Mouse (Mus musculus) E14TG2a.4 (cell line): ENCODE measurements around the gene Cux2.

Source experiments
- CTCF ChIP-seq: conservative IDR thresholded peaks from 2 replicates; pipeline ENCODE4 v1.5.1; 2014; ENCODE audit warnings: low read length
- NANOG ChIP-seq: IDR thresholded peaks from 2 replicates; pipeline ENCODE4 v1.6.1; 2014; ENCODE audit warnings: borderline replicate concordance, low read length, mixed read lengths
- POU5F1 ChIP-seq: IDR thresholded peaks from 2 replicates; pipeline ENCODE4 v1.6.1; 2014; ENCODE audit warnings: low read length, borderline replicate concordance

GRCm38 (mm10) chr5:121833159-121833558, 216.7 kb downstream of the Cux2 start:
- TF ChIP-seq CTCF (no peak), NANOG (no peak), POU5F1 (no peak)
